ENCODE assay signal across 16 mouse cellular contexts in genomic region chr8:70181903-70182252, GRCm38 (mm10). TPM values are rescaled to one million over a fixed set of nuclear protein-coding genes. Genes with fewer than 3 reads are reported as not detected.
A peak's percentile ranks its signal among the peaks of the same experiment; 100 is the strongest.
DNase-seq lines count a peak whose midpoint lies in the region; ATAC-seq and TF ChIP-seq lines count a peak whose summit lies in the region.
"Had no signal": no experiment of that assay in that cellular context is flagged by ENCODE, and none has a peak within 500 bp of the region (broad histone marks: within the 10 kb centered on the region; RNA-seq: fewer than 3 reads in every experiment).

No protein-coding gene starts in this region.

- H3K4me2 ChIP-seq in embryonic facial prominence, embryonic 13.5 days, result no peak overlapping the region
- no peak overlapping the region for H3K4me2 ChIP-seq in neural tube, embryonic 15.5 days
- no peak overlapping the region for H3K4me2 ChIP-seq in limb, embryonic 14.5 days (replicated peaks; ENCODE audit: low read depth, low read length, severe bottlenecking)
- H3K4me2 ChIP-seq in myocyte (ENCODE audit: low read depth), result no peak overlapping the region
- H3K4me2 ChIP-seq: embryonic facial prominence, embryonic 12.5 days; forebrain, embryonic 13.5 days had no signal

- no peak for TF ChIP-seq POLR2A in limb, embryonic 14.5 days (IDR thresholded peaks at IDR 0.05; ENCODE audit: borderline replicate concordance, extremely low read depth, insufficient read depth, insufficient read length)
- TF ChIP-seq POLR2A in myocyte (IDR thresholded peaks at IDR 0.05; ENCODE audit: insufficient read length, low read depth), result no peak

- H3K9me3 ChIP-seq in embryonic facial prominence, embryonic 13.5 days, result no peaks in the 10 kb centered on the region
- H3K9me3 ChIP-seq in embryonic facial prominence, embryonic 10.5 days, result no peaks in the 10 kb centered on the region
- no peaks in the 10 kb centered on the region for H3K9me3 ChIP-seq in neural tube, embryonic 15.5 days (replicated peaks)
- no peaks in the 10 kb centered on the region for H3K9me3 ChIP-seq in limb, embryonic 14.5 days (ENCODE audit: control insufficient read depth, low read length)
- H3K9me3 ChIP-seq: embryonic facial prominence, embryonic 12.5 days; forebrain, embryonic 13.5 days; hindbrain, embryonic 10.5 days had no signal

- H3K4me1 ChIP-seq in embryonic facial prominence, embryonic 13.5 days, result no peaks in the 10 kb centered on the region
- 0 out of 2 replicates have a peak, but pooled peaks cover 5% of the 10 kb centered on the region for H3K4me1 ChIP-seq in embryonic facial prominence, embryonic 10.5 days
- no peaks in the 10 kb centered on the region for H3K4me1 ChIP-seq in neural tube, embryonic 15.5 days
- no peaks in the 10 kb centered on the region for H3K4me1 ChIP-seq in limb, embryonic 14.5 days (ENCODE audit: control insufficient read depth, insufficient read depth, low read length)
- H3K4me1 ChIP-seq: embryonic facial prominence, embryonic 12.5 days; forebrain, embryonic 13.5 days had no signal

- WGBS in embryonic facial prominence, embryonic 13.5 days, result 55% methylated on average over 2 of the region's 2 CpGs
- WGBS in embryonic facial prominence, embryonic 10.5 days, result 77% methylated on average over 2 of the region's 2 CpGs
- WGBS in neural tube, embryonic 15.5 days, result 40% methylated on average over 2 of the region's 2 CpGs
- 35% methylated on average over 2 of the region's 2 CpGs for WGBS in limb, embryonic 14.5 days

- H3K4me3 ChIP-seq in embryonic facial prominence, embryonic 13.5 days, result no peak overlapping the region
- no peak overlapping the region for H3K4me3 ChIP-seq in embryonic facial prominence, embryonic 10.5 days
- H3K4me3 ChIP-seq in neural tube, embryonic 15.5 days (replicated peaks), result no peak overlapping the region
- H3K4me3 ChIP-seq in limb, embryonic 14.5 days (replicated peaks; ENCODE audit: low read length), result no peak overlapping the region
- H3K4me3 ChIP-seq in myocyte, result no peak overlapping the region
- H3K4me3 ChIP-seq: embryonic facial prominence, embryonic 12.5 days; forebrain, embryonic 13.5 days; hindbrain, embryonic 10.5 days had no signal

- peak overlapping the region; percentile 36; the same call in 1 of the 2 replicates for H3K9ac ChIP-seq in embryonic facial prominence, embryonic 13.5 days
- no peak overlapping the region for H3K9ac ChIP-seq in neural tube, embryonic 15.5 days (replicated peaks)
- no peak overlapping the region for H3K9ac ChIP-seq in limb, embryonic 14.5 days (ENCODE audit: low read depth, low read length, severe bottlenecking)
- H3K9ac ChIP-seq: embryonic facial prominence, embryonic 12.5 days; forebrain, embryonic 13.5 days had no signal

- no peaks in the 10 kb centered on the region for H3K79me2 ChIP-seq in myocyte (ENCODE audit: control insufficient read depth, insufficient read depth)

- no peak for DNase-seq in embryonic facial prominence, embryonic 10.5 days (ENCODE audit: low spot score)
- DNase-seq in neural tube, embryonic 10.5 days (ENCODE audit: extremely low spot score, low spot score), result peak; percentile 42
- DNase-seq in limb, embryonic 14.5 days (ENCODE audit: low spot score), result no peak
- no peak for DNase-seq in left cerebral cortex, postnatal 10 days (ENCODE audit: extremely low spot score in 1 of 2, low spot score in 2 of 2)
- DNase-seq in thymus, postnatal 36 days, result no peak
- DNase-seq: adrenal gland, postnatal 10 days; cerebellum, adult 9-11 months; kidney, adult 2 months had no signal

- no peaks in the 10 kb centered on the region for H3K27me3 ChIP-seq in embryonic facial prominence, embryonic 13.5 days
- no peaks in the 10 kb centered on the region for H3K27me3 ChIP-seq in embryonic facial prominence, embryonic 10.5 days (replicated peaks; ENCODE audit: low read depth, poor library complexity, severe bottlenecking)
- H3K27me3 ChIP-seq in neural tube, embryonic 15.5 days (replicated peaks), result no peaks in the 10 kb centered on the region
- H3K27me3 ChIP-seq in limb, embryonic 14.5 days (ENCODE audit: control insufficient read depth, insufficient read depth, low read length), result no peaks in the 10 kb centered on the region
- H3K27me3 ChIP-seq in myocyte (ENCODE audit: control insufficient read depth, insufficient read depth, insufficient read length), result no peaks in the 10 kb centered on the region
- H3K27me3 ChIP-seq: embryonic facial prominence, embryonic 12.5 days; forebrain, embryonic 13.5 days had no signal

- ATAC-seq in embryonic facial prominence, embryonic 13.5 days (ENCODE audit: insufficient number of reproducible peaks, insufficient read depth, low FRiP score, low TSS enrichment, low read depth), result no peak
- ATAC-seq in neural tube, embryonic 15.5 days (ENCODE audit: low FRiP score), result no peak
- peak; percentile 41 for ATAC-seq in limb, embryonic 14.5 days (ENCODE audit: low FRiP score, low read depth)
- ATAC-seq: forebrain, embryonic 13.5 days had no signal

- intact Hi-C loops in left cerebral cortex, postnatal 10 days (cut with DNase I), result no loop called here

- H3K36me3 ChIP-seq in embryonic facial prominence, embryonic 13.5 days, result peaks cover 62% of the 10 kb centered on the region
- peaks cover 59% of the 10 kb centered on the region for H3K36me3 ChIP-seq in embryonic facial prominence, embryonic 10.5 days (replicated peaks)
- peaks cover 40% of the 10 kb centered on the region for H3K36me3 ChIP-seq in neural tube, embryonic 15.5 days
- peaks cover 42% of the 10 kb centered on the region for H3K36me3 ChIP-seq in limb, embryonic 14.5 days (ENCODE audit: control insufficient read depth, insufficient read depth, low read length)
- H3K36me3 ChIP-seq in myocyte (ENCODE audit: control insufficient read depth, insufficient read depth), result peaks cover 5% of the 10 kb centered on the region

- no peak overlapping the region for H3ac ChIP-seq in myocyte (ENCODE audit: control insufficient read depth, insufficient read length)

- H3K27ac ChIP-seq in embryonic facial prominence, embryonic 13.5 days, result no peak overlapping the region
- no peak overlapping the region for H3K27ac ChIP-seq in embryonic facial prominence, embryonic 10.5 days (replicated peaks)
- no peak overlapping the region for H3K27ac ChIP-seq in neural tube, embryonic 15.5 days (replicated peaks)
- H3K27ac ChIP-seq in limb, embryonic 14.5 days (replicated peaks; ENCODE audit: low read depth, low read length), result no peak overlapping the region
- H3K27ac ChIP-seq: embryonic facial prominence, embryonic 12.5 days; forebrain, embryonic 13.5 days; hindbrain, embryonic 10.5 days; macrophage had no signal

TF ChIP-seq in myocyte, 11 proteins besides CTCF, POLR2A, EP300 and RAD21 (continues in another document):
- TF ChIP-seq REST (IDR thresholded peaks at IDR 0.05; ENCODE audit: insufficient read depth, insufficient read length), result no peak

RNA-seq across cellular contexts. Expression of gene Tmem161a, which starts 9.7 kb away (rescaled TPM):
- polyA plus RNA-seq in embryonic facial prominence, embryonic 13.5 days (2015; fragmentation: Nextera tagmentation; extraction: Ambion mirVana), result 68.5 and 70.5 TPM in 2 replicates
- polyA plus RNA-seq in embryonic facial prominence, embryonic 10.5 days (2016; fragmentation: Nextera tagmentation; extraction: Ambion mirVana), result 66.1 and 72.1 TPM in 2 replicates
- 51.1 and 54.0 TPM in 2 replicates for polyA plus RNA-seq in neural tube, embryonic 15.5 days (2015; fragmentation: Nextera tagmentation; extraction: Ambion mirVana)
- 151 and 303 TPM in 2 replicates for polyA plus RNA-seq in limb, embryonic 14.5 days (2012; rRNA removed)
- 49.9 and 54.9 TPM in 2 replicates for polyA plus RNA-seq in limb, embryonic 14.5 days (2014; fragmentation: Nextera tagmentation; extraction: Ambion mirVana)
- 132 TPM for polyA plus RNA-seq in myocyte (2012; fragmentation: generic; extraction: Trizol)
- total RNA-seq in left cerebral cortex, postnatal 10 days (2021), result 10 to 100 TPM; 49.0 to 55.7 TPM

RNA-seq across cellular contexts. Expression of gene Slc25a42, which starts 30.2 kb away (rescaled TPM):
- 4.9 and 5.5 TPM in 2 replicates for polyA plus RNA-seq in embryonic facial prominence, embryonic 13.5 days (2015; fragmentation: Nextera tagmentation; extraction: Ambion mirVana)
- 2.6 and 2.9 TPM in 2 replicates for polyA plus RNA-seq in embryonic facial prominence, embryonic 10.5 days (2016; fragmentation: Nextera tagmentation; extraction: Ambion mirVana)
- polyA plus RNA-seq in neural tube, embryonic 15.5 days (2015; fragmentation: Nextera tagmentation; extraction: Ambion mirVana), result 9.3 and 10.9 TPM in 2 replicates
- 23.6 and 27.9 TPM in 2 replicates for polyA plus RNA-seq in limb, embryonic 14.5 days (2012; rRNA removed)
- 3.6 and 4.1 TPM in 2 replicates for polyA plus RNA-seq in limb, embryonic 14.5 days (2014; fragmentation: Nextera tagmentation; extraction: Ambion mirVana)
- 2.6 TPM for polyA plus RNA-seq in myocyte (2012; fragmentation: generic; extraction: Trizol)
- total RNA-seq in left cerebral cortex, postnatal 10 days (2021), result 10 to 100 TPM; 26.1 to 26.6 TPM

RNA-seq across cellular contexts. Expression of gene Mef2b, which starts 42.4 kb away (rescaled TPM):
- 2.0 and 4.2 TPM in 2 replicates for polyA plus RNA-seq in embryonic facial prominence, embryonic 13.5 days (2015; fragmentation: Nextera tagmentation; extraction: Ambion mirVana)
- 0.69 and 0.70 TPM in 2 replicates for polyA plus RNA-seq in embryonic facial prominence, embryonic 10.5 days (2016; fragmentation: Nextera tagmentation; extraction: Ambion mirVana)
- 1.4 and 1.5 TPM in 2 replicates for polyA plus RNA-seq in neural tube, embryonic 15.5 days (2015; fragmentation: Nextera tagmentation; extraction: Ambion mirVana)
- polyA plus RNA-seq in limb, embryonic 14.5 days (2012; rRNA removed), result 0.67 and 0.82 TPM in 2 replicates
- polyA plus RNA-seq in limb, embryonic 14.5 days (2014; fragmentation: Nextera tagmentation; extraction: Ambion mirVana), result 0.37 TPM in 1 of 2 replicates, not detected in the other
- polyA plus RNA-seq in myocyte (2012; fragmentation: generic; extraction: Trizol), result 0.85 TPM
- total RNA-seq in left cerebral cortex, postnatal 10 days (2021), result under 1 TPM in 1 of 2 experiments, not detected in 1; 0.59 TPM
- polyA plus RNA-seq: liver, adult 2 months; macrophage had no signal

RNA-seq across cellular contexts. Expression of gene Borcs8, which starts 42.6 kb away (rescaled TPM):
- polyA plus RNA-seq in embryonic facial prominence, embryonic 13.5 days (2015; fragmentation: Nextera tagmentation; extraction: Ambion mirVana), result 56.1 and 57.4 TPM in 2 replicates
- polyA plus RNA-seq in embryonic facial prominence, embryonic 10.5 days (2016; fragmentation: Nextera tagmentation; extraction: Ambion mirVana), result 45.8 and 46.8 TPM in 2 replicates
- polyA plus RNA-seq in neural tube, embryonic 15.5 days (2015; fragmentation: Nextera tagmentation; extraction: Ambion mirVana), result 60.8 and 62.6 TPM in 2 replicates
- 84.2 and 89.1 TPM in 2 replicates for polyA plus RNA-seq in limb, embryonic 14.5 days (2012; rRNA removed)
- polyA plus RNA-seq in limb, embryonic 14.5 days (2014; fragmentation: Nextera tagmentation; extraction: Ambion mirVana), result 61.4 and 61.8 TPM in 2 replicates
- polyA plus RNA-seq in myocyte (2012; fragmentation: generic; extraction: Trizol), result 53.0 TPM
- 10 to 100 TPM; 40.7 to 42.3 TPM for total RNA-seq in left cerebral cortex, postnatal 10 days (2021)

RNA-seq across cellular contexts. Expression of gene Rfxank, which starts 42.9 kb away (rescaled TPM):
- 26.4 and 27.5 TPM in 2 replicates for polyA plus RNA-seq in embryonic facial prominence, embryonic 13.5 days (2015; fragmentation: Nextera tagmentation; extraction: Ambion mirVana)
- 22.4 and 25.2 TPM in 2 replicates for polyA plus RNA-seq in embryonic facial prominence, embryonic 10.5 days (2016; fragmentation: Nextera tagmentation; extraction: Ambion mirVana)
- polyA plus RNA-seq in neural tube, embryonic 15.5 days (2015; fragmentation: Nextera tagmentation; extraction: Ambion mirVana), result 12.3 and 14.6 TPM in 2 replicates
- polyA plus RNA-seq in limb, embryonic 14.5 days (2012; rRNA removed), result 33.5 and 38.6 TPM in 2 replicates
- polyA plus RNA-seq in limb, embryonic 14.5 days (2014; fragmentation: Nextera tagmentation; extraction: Ambion mirVana), result 17.6 and 17.8 TPM in 2 replicates
- polyA plus RNA-seq in myocyte (2012; fragmentation: generic; extraction: Trizol), result 11.2 TPM
- total RNA-seq in left cerebral cortex, postnatal 10 days (2021), result 10 to 100 TPM in 1 of 2 experiments, 1 to 10 TPM in 1; 8.3 to 10.9 TPM
